Mouse (Mus musculus) lung, postnatal 0 days (tissue): ENCODE measurements around the gene Pklr. TPM values are rescaled to one million over a fixed set of nuclear protein-coding genes. Genes with fewer than 3 reads are reported as not detected.

ENCODE experiments used
- ATAC-seq: fragments of 200-750 bp; cut with Nextera tagmentation; 2 replicates; pipeline ENCODE4 v1.8.0; 2017; ENCODE audit warnings: moderate library complexity
- DNase-seq: peaks from one replicate; pipeline ENCODE4 v3.0.0-alpha.2; 2016; ENCODE audit warnings: low spot score
- H3K27ac ChIP-seq: fragments of 300-500 bp; sonication (generic); 2 replicates; pipeline ENCODE4 v1.5.1; 2014; ENCODE audit warnings: antibody characterized with exemption, mild to moderate bottlenecking, low read length, mixed read lengths
- H3K27me3 ChIP-seq: fragments of 300-500 bp; sonication (generic); replicated peaks from 2 replicates; pipeline ENCODE4 v1.6.1; 2014; ENCODE audit warnings: low read length, mixed read lengths; ENCODE audit not compliant: insufficient read depth
- H3K36me3 ChIP-seq: fragments of 300-500 bp; sonication (generic); 2 replicates; pipeline ENCODE4 v1.6.1; 2014; ENCODE audit warnings: low read length, mixed read lengths; ENCODE audit not compliant: insufficient read depth
- H3K4me1 ChIP-seq: fragments of 300-500 bp; sonication (generic); 2 replicates; pipeline ENCODE4 v1.6.1; 2014; ENCODE audit warnings: antibody characterized with exemption, low read depth, low read length, mixed read lengths; ENCODE audit not compliant: insufficient read depth
- H3K4me2 ChIP-seq: fragments of 300-500 bp; sonication (generic); replicated peaks from 2 replicates; pipeline ENCODE4 v1.6.1; 2014; ENCODE audit warnings: low read depth, mild to moderate bottlenecking, low read length, moderate library complexity, mixed read lengths
- H3K4me3 ChIP-seq: fragments of 300-500 bp; sonication (generic); 2 replicates; pipeline ENCODE4 v1.5.1; 2014; ENCODE audit warnings: low read depth, low read length
- H3K9ac ChIP-seq: fragments of 300-500 bp; sonication (generic); replicated peaks from 2 replicates; pipeline ENCODE4 v1.6.1; 2014; ENCODE audit warnings: low read depth, mild to moderate bottlenecking
- H3K9me3 ChIP-seq: fragments of 300-500 bp; sonication (generic); 2 replicates; pipeline ENCODE4 v1.6.1; 2016; ENCODE audit warnings: low read length, mixed read lengths
- CTCF ChIP-seq: IDR thresholded peaks from 2 replicates; pipeline ENCODE4 v1.5.1; 2016; ENCODE audit warnings: antibody characterized with exemption, mild to moderate bottlenecking
- EP300 ChIP-seq: IDR thresholded peaks from 2 replicates; pipeline ENCODE4 v1.6.1; 2016; ENCODE audit warnings: antibody characterized with exemption, mild to moderate bottlenecking, control low read depth
- WGBS: fragments of 180-500 bp; shearing (Covaris S2); extraction: QIAGEN DNeasy Blood & Tissue Kit; methylation state at CpG from one replicate; pipeline ENCODE4 v1.1.7; 2014; 5-methylcytosine and 5-hydroxymethylcytosine counted together
- polyA plus RNA-seq: library from polyadenylated mRNA; unstranded; fragments of >200 nt; fragmentation: Nextera tagmentation; extraction: Ambion mirVana; gene quantifications from 2 replicates; pipeline ENCODE4 v1.2.1, GENCODE M21; 2015

Gene Pklr
- polyA plus RNA-seq, 1 experiment from 2014 or later, result 0.14 TPM

DNA sequence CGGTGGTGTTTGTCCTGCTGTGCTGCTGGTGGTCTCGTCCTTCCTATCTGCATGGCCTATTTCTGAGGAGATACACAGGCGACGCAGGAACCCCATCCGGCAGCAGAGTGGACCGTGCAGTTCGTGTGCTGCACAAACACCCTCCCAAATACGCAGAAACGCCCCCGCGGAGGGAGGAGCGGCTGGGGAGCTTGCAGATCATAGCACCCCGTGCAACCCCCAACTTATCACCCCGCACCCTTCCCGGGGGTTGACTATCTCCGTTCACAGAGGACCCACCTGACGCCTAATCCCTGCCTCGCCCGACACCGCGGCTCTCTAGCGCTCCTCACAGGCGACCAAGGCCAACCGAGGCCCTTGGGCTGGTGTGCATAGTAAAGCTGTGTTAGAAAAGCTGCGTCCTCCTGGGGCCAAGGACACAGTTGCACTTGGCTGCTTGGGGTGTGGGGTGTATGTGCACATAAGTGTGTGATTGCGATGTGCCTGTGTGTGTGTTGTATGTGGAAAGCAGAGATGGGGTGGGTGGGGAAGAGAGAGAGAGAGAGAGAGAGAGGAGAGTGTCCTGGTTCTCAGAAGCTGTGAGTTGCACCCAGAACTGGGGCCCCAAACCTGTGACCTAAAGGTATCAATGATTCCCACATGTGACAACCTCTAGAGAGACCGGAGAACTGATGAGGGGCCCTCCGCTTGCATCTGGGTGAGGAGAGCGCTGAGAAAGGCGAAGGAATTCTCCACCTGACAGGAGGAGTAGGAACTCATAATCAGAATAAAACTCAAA lies 3.5 kb upstream of the Pklr start:
- DNase-seq (peak; percentile 42), ATAC-seq (peak; percentile 37; the same call in 1 of the 2 replicates)
- Histone ChIP-seq H3K36me3 (no peaks in the 10 kb centered on the region), H3K4me1 (no peaks in the 10 kb centered on the region), H3K9me3 (no peaks in the 10 kb centered on the region), H3K4me3 (0 out of 2 replicates have a peak overlapping the region, but pooled peaks have one; percentile 8), H3K27ac (no peak overlapping the region), H3K9ac (no peak overlapping the region), H3K4me2 (peak overlapping the region; percentile 52), H3K27me3 (no peaks in the 10 kb centered on the region)
- 14% methylated on average over 29 of the region's 30 CpGs for WGBS
- peak; percentile 67 for TF ChIP-seq CTCF
- no peak for TF ChIP-seq EP300

DNA sequence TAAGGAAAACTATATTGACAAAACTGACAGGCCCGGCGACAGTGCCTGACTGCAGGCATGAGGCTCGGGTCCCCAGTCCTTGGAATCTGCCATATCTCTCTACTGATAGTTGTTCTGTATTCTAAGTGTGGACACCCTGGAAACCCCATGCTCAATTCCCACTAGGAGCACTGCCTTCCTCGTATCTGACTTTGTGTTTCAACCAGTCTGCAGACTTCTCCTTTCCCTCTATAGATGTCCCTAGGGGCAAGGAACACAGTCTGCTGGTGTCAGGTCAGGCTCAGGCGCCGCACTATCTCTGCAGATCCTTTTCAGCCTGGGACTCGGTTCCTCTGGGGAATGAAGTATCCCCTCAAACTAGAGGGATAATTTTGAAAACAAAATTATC lies 2.9 kb upstream of the Pklr start:
- H3K27me3 ChIP-seq, result no peaks in the 10 kb centered on the region

GRCm38 (mm10) chr3:89133752-89134151 lies 2.2 kb upstream of the Pklr start:
- no peak overlapping the region for H3K27ac ChIP-seq
- H3K4me2 ChIP-seq, result no peak overlapping the region
- TF ChIP-seq CTCF (no peak), EP300 (no peak)
- DNase-seq (no peak), ATAC-seq (no peak)
- no peaks in the 10 kb centered on the region for H3K36me3 ChIP-seq
- H3K4me3 ChIP-seq, result no peak overlapping the region
- 60% methylated on average over 1 of the region's 1 CpGs for WGBS
- H3K27me3 ChIP-seq, result no peaks in the 10 kb centered on the region
- H3K4me1 ChIP-seq, result no peaks in the 10 kb centered on the region
- H3K9me3 ChIP-seq, result no peaks in the 10 kb centered on the region
- H3K9ac ChIP-seq, result no peak overlapping the region

More for the DNA sequence above, 2.9 kb upstream of the Pklr start:
- Histone ChIP-seq H3K9ac (no peak overlapping the region), H3K4me1 (no peaks in the 10 kb centered on the region), H3K4me2 (no peak overlapping the region), H3K4me3 (no peak overlapping the region), H3K27ac (no peak overlapping the region), H3K36me3 (no peaks in the 10 kb centered on the region), H3K9me3 (no peaks in the 10 kb centered on the region)
- ATAC-seq, result no peak
- WGBS, result 70% methylated on average over 7 of the region's 7 CpGs
- DNase-seq, result no peak
- TF ChIP-seq CTCF (no peak), EP300 (no peak)

GRCm38 (mm10) chr3:89136365-89136764 lies 423 bp downstream of the Pklr start:
- H3K4me3 ChIP-seq, result no peak overlapping the region
- DNase-seq, result no peak
- WGBS, result 33% methylated on average over 9 of the region's 9 CpGs

GRCm38 (mm10) chr3:89144821-89145220 lies 8.9 kb downstream of the Pklr start:
- no peak for DNase-seq
- Histone ChIP-seq H3K9me3 (no peaks in the 10 kb centered on the region), H3K4me3 (no peak overlapping the region), H3K9ac (no peak overlapping the region), H3K27ac (no peak overlapping the region), H3K27me3 (0 out of 2 replicates have a peak, but pooled peaks cover 4% of the 10 kb centered on the region), H3K36me3 (no peaks in the 10 kb centered on the region), H3K4me2 (no peak overlapping the region), H3K4me1 (no peaks in the 10 kb centered on the region)
- 63% methylated on average over 10 of the region's 10 CpGs for WGBS
- no peak for ATAC-seq
- no peak for TF ChIP-seq CTCF
- no peak for TF ChIP-seq EP300

More at GRCm38 (mm10) chr3:89136365-89136764, 423 bp downstream of the Pklr start:
- no peak overlapping the region for H3K9ac ChIP-seq
- H3K4me2 ChIP-seq, result no peak overlapping the region
- H3K4me1 ChIP-seq, result no peaks in the 10 kb centered on the region
- peak; percentile 54; the same call in 1 of the 2 replicates for ATAC-seq
- no peaks in the 10 kb centered on the region for H3K9me3 ChIP-seq
- H3K27me3 ChIP-seq, result no peaks in the 10 kb centered on the region
- H3K27ac ChIP-seq, result no peak overlapping the region
- no peaks in the 10 kb centered on the region for H3K36me3 ChIP-seq
- TF ChIP-seq EP300 (no peak), CTCF (peak; percentile 36)

- no peak for DNase-seq
- no peak for ATAC-seq
- H3K4me2 ChIP-seq, result no peak overlapping the region
- H3K9ac ChIP-seq, result no peak overlapping the region
- 55% methylated on average over 8 of the region's 8 CpGs for WGBS
- H3K36me3 ChIP-seq, result no peaks in the 10 kb centered on the region
- H3K4me3 ChIP-seq, result no peak overlapping the region
- 0 out of 2 replicates have a peak, but pooled peaks cover 4% of the 10 kb centered on the region for H3K27me3 ChIP-seq
- TF ChIP-seq EP300 (no peak), CTCF (no peak)
- no peaks in the 10 kb centered on the region for H3K4me1 ChIP-seq
- no peak overlapping the region for H3K27ac ChIP-seq
- no peaks in the 10 kb centered on the region for H3K9me3 ChIP-seq
Observed at GRCm38 (mm10) chr3:89145566-89145965, 9.6 kb downstream of the Pklr start.
